Mouse (Mus musculus) MEL-GATA-1-ER (cell line): Measurements from ENCODE around the gene Icam5.
A peak's percentile ranks its signal among the peaks of the same experiment; 100 is the strongest.
"Not testable (repeated sequence)": the region's sequence is repeated elsewhere in the genome, so short reads cannot be mapped to it uniquely, and the experiment has no call there.

ENCODE experiments used
- DNase-seq: peaks from one replicate; pipeline ENCODE4 v3.0.0-alpha.2; 2012; ENCODE audit warnings: low read depth; ENCODE audit errors: extremely low read depth

Icam5 gene

GRCm38 (mm10) chr9:21031896-21032351 lies at the start of gene Icam5:
TSS of gene Icam5 (plus strand) at chr9:21032073.
- DNase-seq, result peak; percentile 62

- no peak for DNase-seq
These were observed 49.7 kb upstream of the Icam5 start for GRCm38 (mm10) chr9:20982171-20982570.

- no peak for DNase-seq
These were observed 48.7 kb upstream of the Icam5 start for GRCm38 (mm10) chr9:20983169-20983568.

GRCm38 (mm10) chr9:20986952-20987686 lies 44.8 kb upstream of the Icam5 start:
- DNase-seq, result no peak

GRCm38 (mm10) chr9:20987953-20988352 lies 43.9 kb upstream of the Icam5 start:
- no peak for DNase-seq

- no peak for DNase-seq
These were observed 41.0 kb upstream of the Icam5 start for GRCm38 (mm10) chr9:20990861-20991260.

GRCm38 (mm10) chr9:20991587-20991986 lies 40.3 kb upstream of the Icam5 start:
- no peak for DNase-seq

GRCm38 (mm10) chr9:20993165-20993898 lies 38.5 kb upstream of the Icam5 start:
- no peak for DNase-seq

GRCm38 (mm10) chr9:20995069-20995468 lies 36.8 kb upstream of the Icam5 start:
- DNase-seq, result no peak

- DNase-seq, result no peak
These were observed 34.8 kb upstream of the Icam5 start for GRCm38 (mm10) chr9:20997065-20997464.

GRCm38 (mm10) chr9:20998337-20998736 lies 33.5 kb upstream of the Icam5 start:
- not testable (repeated sequence) for DNase-seq

GRCm38 (mm10) chr9:21000811-21001210 lies 31.1 kb upstream of the Icam5 start:
- DNase-seq, result no peak

GRCm38 (mm10) chr9:21001651-21002200 lies 30.1 kb upstream of the Icam5 start:
- DNase-seq, result no peak

GRCm38 (mm10) chr9:21002270-21002626 lies 29.6 kb upstream of the Icam5 start:
- DNase-seq, result no peak

- DNase-seq, result peak; percentile 97
These were observed 29.0 kb upstream of the Icam5 start, which contains the start of gene Mrpl4 for GRCm38 (mm10) chr9:21002627-21003551. TSS of gene Mrpl4 (plus strand) at chr9:21002738.

- no peak for DNase-seq
These were observed 24.4 kb upstream of the Icam5 start for GRCm38 (mm10) chr9:21007313-21007952.

- no peak for DNase-seq
These were observed 23.9 kb upstream of the Icam5 start for GRCm38 (mm10) chr9:21008007-21008406.

GRCm38 (mm10) chr9:21010362-21010761 lies 21.5 kb upstream of the Icam5 start:
- no peak for DNase-seq

GRCm38 (mm10) chr9:21010939-21011541 lies 20.8 kb upstream of the Icam5 start:
- not testable (repeated sequence) for DNase-seq

- DNase-seq, result peak; percentile 70
These were observed 20.0 kb upstream of the Icam5 start for GRCm38 (mm10) chr9:21011846-21012312.
